Mouse (Mus musculus) Patski (cell line): Measurements from ENCODE around the gene Oxa1l. TPM values are rescaled to one million over a fixed set of nuclear protein-coding genes. Genes with fewer than 3 reads are reported as not detected.
A peak's percentile ranks its signal among the peaks of the same experiment; 100 is the strongest.

Experiments used
- ATAC-seq: fragments of 100-300 bp; one replicate; pipeline ENCODE4 v1.8.0; 2021
- CTCF ChIA-PET: fragments of 350-600 bp; sonication (Branson Sonifier 250); formaldehyde crosslinking; loops from one replicate; lab custom pipeline; 2022; ENCODE audit warnings: inconsistent platforms; lab: Charles Lee
- POLR2A ChIA-PET: fragments of 350-600 bp; sonication (Branson Sonifier 250); formaldehyde crosslinking; loops from one replicate; lab custom pipeline; 2022; ENCODE audit warnings: antibody characterized with exemption, inconsistent platforms; lab: Charles Lee
- DNase-seq: peaks from one replicate; pipeline ENCODE4 v3.0.0-alpha.2; 2011; ENCODE audit warnings: low read depth, low spot score
- H3K27me3 ChIP-seq: fragments of 371-371 bp; one replicate; pipeline ENCODE4 v1.5.1; 2021
- CTCF ChIP-seq: fragments of 100-300 bp; IDR thresholded peaks from one replicate; pipeline ENCODE4 v1.5.1; 2021
- in situ Hi-C: fragments of 300-500 bp; cut with MboI; formaldehyde crosslinking; loops from 3 replicates; pipeline ENCODE4 v1.11.1; 2018; ENCODE audit warnings: low pct_unique_long_range_greater_than_20kb, mixed read lengths
- polyA plus RNA-seq: library from polyadenylated mRNA; unstranded; gene quantifications from one replicate; pipeline ENCODE4 v1.2.3, GENCODE M21; 2021

Gene Oxa1l
- polyA plus RNA-seq, 1 experiment from 2014 or later = 80.3 TPM

GRCm38 (mm10) chr14:54408336-54409056 is 47.9 kb downstream of the Oxa1l start:
- DNase-seq (no peak), ATAC-seq (no peak)

GRCm38 (mm10) chr14:54409057-54409645 is 48.5 kb downstream of the Oxa1l start:
- ATAC-seq = no peak
- in situ Hi-C loops = loop anchor here (25.0 kb wide), 1 partner anchor 347 kb away; no protein-coding TSS in a partner anchor
- POLR2A ChIA-PET = no interaction called here
- CTCF ChIA-PET = no interaction called here
- DNase-seq = no peak
- no peak for TF ChIP-seq CTCF
- H3K27me3 ChIP-seq = no peaks in the 10 kb centered on the region

More at GRCm38 (mm10) chr14:54408336-54409056, 47.9 kb downstream of the Oxa1l start:
- TF ChIP-seq CTCF = no peak
- in situ Hi-C loops = loop anchor here (25.0 kb wide), 1 partner anchor 346 kb away; no protein-coding TSS in a partner anchor
- ChIA-PET CTCF (no interaction called here), POLR2A (no interaction called here)
- no peaks in the 10 kb centered on the region for H3K27me3 ChIP-seq

- in situ Hi-C loops = loop anchor here (5.0 to 25.0 kb wide), 3 partner anchors 43 to 348 kb away; no protein-coding TSS in a partner anchor
- DNase-seq (no peak), ATAC-seq (no peak)
- POLR2A ChIA-PET = interaction anchor here (1.0 kb wide), 1 partner anchor 14 kb away, joined by 3 read pairs; no protein-coding TSS in a partner anchor
- CTCF ChIA-PET = interaction anchor here (1.8 to 2.7 kb wide), 2 partner anchors 171 to 176 kb away, joined by 3 to 8 read pairs; no protein-coding TSS in a partner anchor
- H3K27me3 ChIP-seq = no peaks in the 10 kb centered on the region
- no peak for TF ChIP-seq CTCF
These were observed 49.6 kb downstream of the Oxa1l start for GRCm38 (mm10) chr14:54409980-54410810.

- no peak for TF ChIP-seq CTCF
- H3K27me3 ChIP-seq = no peaks in the 10 kb centered on the region
- ChIA-PET POLR2A (interaction anchor here (0.6 kb wide), 1 partner anchor 14 kb away, joined by 3 read pairs; the partner anchor contains the start of gene Mrpl52), CTCF (interaction anchor here (0.7 to 2.8 kb wide), 17 partner anchors 11 to 185 kb away, joined by 3 to 12 read pairs (median 4); no protein-coding TSS in a partner anchor)
- in situ Hi-C loops = loop anchor here (5.0 to 25.0 kb wide), 3 partner anchors 45 to 350 kb away; no protein-coding TSS in a partner anchor
- DNase-seq = no peak
- no peak for ATAC-seq
These were observed 51.5 kb downstream of the Oxa1l start for GRCm38 (mm10) chr14:54412000-54412576.

GRCm38 (mm10) chr14:54412629-54413170 is 52.1 kb downstream of the Oxa1l start:
- ChIA-PET POLR2A (interaction anchor here (1.2 kb wide), 1 partner anchor 182 kb away, joined by 3 read pairs; no protein-coding TSS in a partner anchor), CTCF (interaction anchor here (0.7 to 2.8 kb wide), 20 partner anchors 11 to 353 kb away, joined by 3 to 12 read pairs (median 4); no protein-coding TSS in a partner anchor)
- H3K27me3 ChIP-seq = no peaks in the 10 kb centered on the region
- ATAC-seq (peak; percentile 33), DNase-seq (no peak)
- no peak for TF ChIP-seq CTCF
- in situ Hi-C loops = loop anchor here (5.0 to 25.0 kb wide), 3 partner anchors 45 to 350 kb away; no protein-coding TSS in a partner anchor

- ATAC-seq = peak; percentile 73
- CTCF ChIA-PET = interaction anchor here (0.6 to 2.8 kb wide), 12 partner anchors 13 to 250 kb away, joined by 3 to 12 read pairs (median 4); no protein-coding TSS in a partner anchor
- POLR2A ChIA-PET = interaction anchor here (0.6 to 1.2 kb wide), 3 partner anchors 13 to 183 kb away, joined by 3 read pairs; partner anchors contain the start of gene Mrpl52
- no peak for DNase-seq
- no peaks in the 10 kb centered on the region for H3K27me3 ChIP-seq
- TF ChIP-seq CTCF = no peak
- in situ Hi-C loops = loop anchor here (5.0 to 25.0 kb wide), 3 partner anchors 47 to 352 kb away; no protein-coding TSS in a partner anchor
These were observed 53.5 kb downstream of the Oxa1l start for GRCm38 (mm10) chr14:54413877-54414700.

- ChIA-PET POLR2A (interaction anchor here (0.5 to 0.8 kb wide), 2 partner anchors 14 to 86 kb away, joined by 3 to 5 read pairs; no protein-coding TSS in a partner anchor), CTCF (no interaction called here)
- TF ChIP-seq CTCF = no peak
- DNase-seq (no peak), ATAC-seq (no peak)
- in situ Hi-C loops = loop anchor here (25.0 kb wide), 1 partner anchor 353 kb away; no protein-coding TSS in a partner anchor
- no peaks in the 10 kb centered on the region for H3K27me3 ChIP-seq
These were observed 54.8 kb downstream of the Oxa1l start for GRCm38 (mm10) chr14:54415241-54416020.
